Mouse (Mus musculus): ENCODE measurements around the gene Surf4.

The Surf4 gene

DNA sequence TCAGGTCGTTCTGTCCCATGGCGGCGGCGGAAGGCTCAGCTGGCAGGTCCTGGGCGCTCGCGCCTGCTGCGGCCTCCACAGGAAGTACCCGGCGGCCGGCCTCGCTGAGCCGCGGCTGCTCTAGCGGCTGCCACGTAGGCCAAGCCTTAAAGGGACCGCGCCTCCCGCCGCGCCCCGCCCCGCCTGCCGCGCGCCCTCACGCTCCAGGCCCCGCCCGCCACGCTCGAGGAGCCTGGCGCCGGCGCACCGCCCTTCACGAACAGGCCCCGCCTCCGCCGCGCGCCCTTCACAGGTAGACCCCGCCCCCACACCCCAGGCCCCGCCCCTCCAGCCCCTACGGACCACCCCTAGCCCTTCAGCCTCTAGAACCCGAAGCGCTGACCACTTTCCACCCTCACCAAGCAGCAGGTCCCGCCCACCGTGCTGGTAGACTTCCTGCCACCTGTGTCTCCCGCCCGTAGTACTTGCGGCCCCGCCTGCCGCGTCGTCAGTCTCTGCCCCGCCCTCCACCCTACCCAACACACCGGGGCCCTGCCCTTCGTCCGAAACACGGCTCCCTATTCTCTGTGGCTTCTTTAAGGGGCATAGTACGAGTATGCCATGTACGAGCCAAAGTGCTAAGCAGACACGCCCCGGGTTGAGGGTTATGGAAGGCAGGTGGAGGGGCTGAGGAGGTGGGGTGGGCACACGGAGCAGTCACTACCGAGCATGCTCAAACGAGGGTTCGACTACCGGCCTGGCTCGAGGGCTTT lies at the start of gene Surf4, which contains the start of gene Stkld1:
Gene Surf4 (minus strand): TSS at position 625 of the 752 bp plus-strand sequence.
Gene Stkld1 (plus strand): TSS at position 744 of the 752 bp plus-strand sequence.
- DNase-seq (ENCODE audit: extremely low read depth, insufficient read length, low spot score) = peak; percentile 90

DNA sequence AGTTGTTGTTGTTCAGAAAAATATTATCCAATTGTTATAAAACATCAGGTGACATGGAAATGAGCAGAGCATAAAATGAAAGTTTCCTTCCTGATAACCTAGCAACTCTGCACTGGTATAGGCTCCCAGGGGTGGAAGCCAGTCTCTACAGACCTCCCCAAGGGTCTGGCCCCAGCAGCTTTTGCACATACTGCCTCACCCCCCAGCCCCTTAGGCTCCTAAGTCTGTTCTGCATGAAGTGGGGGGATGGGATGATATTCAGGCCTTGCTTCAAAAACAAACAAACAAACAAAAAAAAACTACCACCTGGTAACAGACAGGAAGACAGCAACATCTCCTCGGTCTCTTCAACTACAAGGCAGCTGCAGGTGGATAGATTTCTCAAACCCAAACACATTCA lies 46.6 kb upstream of the Surf4 start:
- DNase-seq (ENCODE audit: extremely low read depth, insufficient read length, low spot score) = no peak

DNA sequence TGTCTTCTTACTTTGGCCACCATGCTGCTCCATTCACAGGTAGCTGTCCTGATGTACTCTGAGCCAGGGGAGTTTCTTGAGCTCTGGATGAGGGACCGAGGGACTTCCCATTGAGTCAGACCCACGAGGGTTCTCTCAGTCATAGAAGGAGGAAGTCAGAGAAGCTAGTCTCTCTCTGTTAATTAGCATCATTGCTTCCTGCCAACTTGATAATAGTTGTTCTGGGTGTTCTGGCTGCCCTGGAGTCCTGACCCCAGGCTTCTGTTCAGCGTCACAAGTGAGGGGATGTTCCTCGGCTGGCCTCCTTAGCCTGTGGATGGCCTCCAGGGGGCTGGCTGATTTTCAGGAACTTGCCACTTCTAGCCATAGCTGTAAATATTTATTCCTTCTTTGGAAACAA lies 40.2 kb upstream of the Surf4 start:
- no peak for DNase-seq (ENCODE audit: extremely low read depth, insufficient read length, low spot score)

DNA sequence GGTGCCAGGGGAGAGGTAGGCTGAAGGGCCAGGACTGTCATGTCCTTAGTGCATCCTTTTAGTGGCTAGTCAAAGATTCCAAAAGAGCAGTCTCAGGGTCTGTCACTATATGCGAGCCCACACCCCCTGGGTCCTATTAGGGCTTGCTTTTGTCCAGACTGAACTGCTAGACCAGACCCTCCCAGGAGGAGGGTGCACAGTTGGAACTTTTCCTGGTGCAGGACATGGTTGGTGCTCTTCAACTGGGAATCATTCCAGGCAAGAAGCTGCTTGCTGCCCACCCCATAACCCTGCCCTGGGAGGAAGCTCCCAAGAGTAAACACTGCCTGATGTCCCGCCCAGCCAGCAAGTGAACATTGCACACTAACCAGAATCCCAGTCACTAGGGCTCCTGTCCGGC lies 39.4 kb upstream of the Surf4 start, which contains the start of gene Adamts13:
Gene Adamts13 (plus strand): TSS at position 301 of the 400 bp plus-strand sequence.
- DNase-seq (ENCODE audit: extremely low read depth, insufficient read length, low spot score) = no peak

DNA sequence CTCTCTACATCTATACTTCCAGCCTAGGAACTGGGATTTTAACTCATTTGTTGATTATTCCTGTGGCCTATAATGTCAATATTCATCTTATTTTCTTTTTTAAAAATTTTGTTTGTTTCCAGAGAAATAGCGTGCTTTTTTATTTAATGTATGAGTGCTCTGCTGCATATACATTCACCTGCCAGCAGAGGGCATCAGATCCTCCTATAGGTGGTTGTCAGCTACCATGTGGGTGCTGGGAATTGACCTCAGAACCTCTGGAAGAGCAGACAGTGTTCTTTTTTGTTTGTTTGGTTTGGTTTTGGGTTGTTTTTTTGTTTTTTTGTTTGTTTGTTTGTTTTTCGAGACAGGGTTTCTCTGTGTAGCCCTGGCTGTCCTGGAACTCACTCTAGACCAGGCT lies 33.5 kb upstream of the Surf4 start:
- DNase-seq (ENCODE audit: extremely low read depth, insufficient read length, low spot score) = no peak

DNA sequence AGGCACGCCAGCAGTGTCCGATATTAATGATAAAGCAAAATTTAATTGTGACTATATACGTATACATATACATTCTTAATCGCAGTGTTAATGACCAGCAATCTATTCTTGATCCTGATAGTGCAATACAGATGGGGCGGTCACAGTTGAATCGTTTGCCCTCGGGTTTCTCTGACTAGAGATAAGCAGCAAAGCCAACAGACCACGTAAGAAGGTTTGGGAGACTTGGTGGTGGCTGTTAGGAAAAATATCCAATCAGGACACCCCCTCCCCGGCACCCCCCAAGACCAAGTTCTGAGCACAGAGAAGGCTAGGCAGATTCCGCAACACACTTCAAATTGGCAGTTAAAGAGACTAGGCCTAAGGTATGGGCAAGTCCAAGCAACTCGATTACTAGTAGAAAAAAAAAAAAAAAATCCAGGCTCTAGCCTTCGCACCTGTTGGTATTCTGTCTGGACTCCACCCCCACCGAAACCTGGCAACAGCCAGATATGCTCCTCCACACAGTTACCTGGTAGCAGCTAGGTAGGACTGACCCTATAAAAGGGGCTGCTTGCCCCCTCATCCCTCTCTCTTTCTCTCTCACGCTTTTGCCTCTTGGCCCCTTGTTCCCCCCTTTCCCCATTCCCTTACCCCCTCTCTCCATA lies 31.1 kb upstream of the Surf4 start:
- DNase-seq (ENCODE audit: extremely low read depth, insufficient read length, low spot score) = no peak

DNA sequence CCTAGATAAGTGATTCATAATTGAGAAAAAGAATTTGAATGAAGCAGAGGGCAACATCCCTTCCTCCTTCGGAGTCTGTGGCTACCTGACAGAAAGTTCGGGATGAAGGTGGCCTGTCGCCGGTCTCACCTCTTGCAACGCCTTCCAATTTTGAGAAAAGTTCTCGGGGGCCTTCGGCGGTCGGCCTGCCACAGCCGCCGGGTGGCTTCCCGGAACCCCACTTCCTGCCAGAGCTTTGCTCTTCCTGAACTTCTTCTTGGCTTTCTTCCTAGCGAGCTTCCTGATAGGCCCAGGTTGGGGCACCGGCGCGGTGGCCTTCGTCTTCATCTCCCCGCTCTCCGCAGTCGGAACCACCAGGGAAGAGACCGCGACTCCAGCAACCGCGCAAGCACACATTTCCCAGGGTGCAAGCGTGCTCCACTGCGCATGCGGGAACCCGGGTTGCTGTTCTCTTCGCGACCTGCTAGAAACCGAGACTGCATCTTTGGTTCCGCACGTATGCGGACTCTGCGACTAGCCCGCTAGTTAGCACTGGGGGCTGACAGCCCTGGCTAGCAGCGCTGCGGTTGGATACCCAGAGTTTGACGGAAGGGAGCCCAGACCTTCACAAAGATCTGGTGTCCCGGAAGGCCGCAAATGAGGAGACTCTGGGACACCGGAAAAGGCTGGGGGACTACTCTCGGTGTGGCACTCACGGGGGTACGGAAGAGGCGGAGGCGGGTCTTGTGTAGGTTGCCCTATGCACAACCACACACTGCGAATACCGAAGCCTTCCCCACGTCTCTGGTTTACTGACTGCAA lies 30.4 kb upstream of the Surf4 start, which contains the start of gene Rexo4:
Gene Rexo4 (minus strand): TSS at position 464 of the 801 bp plus-strand sequence.
- peak; percentile 91 for DNase-seq (ENCODE audit: extremely low read depth, insufficient read length, low spot score)

DNA sequence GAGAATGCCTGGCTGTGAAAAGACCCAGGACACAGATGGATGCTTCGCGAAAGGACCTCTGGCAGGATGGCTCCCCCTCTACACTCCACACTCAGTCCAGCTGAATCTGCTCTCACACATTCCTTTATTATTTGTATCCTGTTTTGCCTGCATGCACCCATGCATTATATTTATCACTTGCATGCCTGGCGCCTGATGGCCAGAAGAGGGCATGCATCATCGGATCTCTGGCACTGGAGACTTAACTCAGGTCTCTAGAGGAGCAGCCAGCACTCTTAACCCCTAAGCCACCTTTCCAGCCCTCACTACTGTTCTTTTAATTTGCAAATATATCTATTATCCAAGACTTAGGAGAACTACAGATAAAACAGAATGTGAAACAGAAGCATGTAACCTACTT lies 27.0 kb upstream of the Surf4 start:
- no peak for DNase-seq (ENCODE audit: extremely low read depth, insufficient read length, low spot score)

DNA sequence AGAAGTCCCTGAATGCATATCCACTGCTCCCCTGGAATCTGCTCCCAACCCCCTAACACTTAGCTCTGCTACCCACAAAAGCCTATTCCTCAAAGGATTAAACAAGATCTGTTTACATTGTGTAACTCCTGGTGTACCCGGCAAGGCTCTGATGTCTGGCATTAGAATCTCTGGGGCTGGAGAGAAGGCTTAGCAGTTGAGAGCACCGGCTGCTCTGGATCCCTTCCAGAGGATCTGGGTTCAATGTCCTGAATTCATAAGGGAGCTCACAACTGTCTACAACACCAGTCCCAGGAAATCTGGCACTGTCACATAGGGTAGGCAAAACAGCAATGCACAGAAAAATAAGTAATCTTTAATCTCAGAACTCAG lies 23.7 kb upstream of the Surf4 start:
- DNase-seq (ENCODE audit: extremely low read depth, insufficient read length, low spot score) = no peak

DNA sequence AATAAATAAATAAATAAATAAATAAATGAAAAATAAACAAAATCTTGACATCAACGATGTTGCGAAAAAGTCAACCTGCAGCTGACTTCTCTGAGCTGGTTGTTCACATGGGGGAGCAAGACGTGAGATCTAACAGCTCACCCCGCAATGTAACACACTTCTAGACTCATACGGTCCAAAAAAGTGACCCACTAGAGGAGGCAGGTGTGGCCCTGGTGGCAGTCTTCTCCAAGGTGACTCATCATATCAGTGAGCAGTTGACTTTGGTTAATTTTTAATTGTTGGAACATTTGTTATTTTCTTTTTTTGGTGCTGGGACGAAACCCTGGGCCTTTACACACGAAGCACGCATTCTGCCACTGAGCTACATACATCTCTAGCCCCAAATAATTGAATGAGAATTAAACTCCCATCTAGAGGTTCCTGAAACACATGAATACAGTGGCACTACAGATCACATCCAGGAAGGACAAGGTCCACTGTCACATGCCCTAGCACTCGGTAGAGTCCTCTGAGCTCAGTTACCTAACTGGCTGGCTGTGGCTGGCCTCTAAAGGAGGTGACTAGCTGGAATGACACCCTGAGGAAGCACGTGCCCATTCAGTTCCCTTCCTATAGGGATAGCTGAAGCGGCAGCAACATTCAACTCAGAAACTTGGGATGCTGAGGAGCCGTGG lies 23.2 kb upstream of the Surf4 start:
- no peak for DNase-seq (ENCODE audit: extremely low read depth, insufficient read length, low spot score)

DNA sequence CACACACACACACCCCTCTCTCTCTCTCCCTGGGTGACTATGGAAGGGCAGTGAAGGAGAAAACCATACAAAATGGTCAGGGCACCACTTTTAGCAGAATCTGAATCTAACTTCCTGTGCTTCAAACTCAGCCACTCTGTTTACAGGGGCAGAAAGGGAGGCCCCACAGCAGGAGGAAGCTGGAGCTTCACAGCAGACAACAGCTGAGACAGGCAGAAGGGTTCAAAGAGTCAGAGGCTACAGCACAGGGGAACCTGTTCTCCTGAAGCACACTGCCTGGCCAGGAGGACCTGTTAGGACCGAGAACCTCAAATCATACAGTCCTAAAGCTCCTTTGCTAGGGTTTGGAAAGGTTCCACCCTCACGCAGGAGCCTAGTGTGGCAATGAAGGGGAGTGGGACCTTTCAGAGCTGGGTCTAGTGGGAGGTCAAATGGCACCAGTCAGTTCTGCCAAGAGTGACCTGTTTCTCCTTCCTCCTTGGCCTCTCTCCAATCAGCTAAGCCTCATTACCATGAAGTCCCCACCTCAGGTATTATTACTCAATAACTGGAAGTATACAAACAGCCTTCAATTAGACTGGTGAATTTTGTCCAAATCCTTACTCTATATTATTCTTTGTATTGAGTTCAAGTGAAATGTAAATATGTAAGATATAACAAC lies 21.1 kb upstream of the Surf4 start:
- DNase-seq (ENCODE audit: extremely low read depth, insufficient read length, low spot score) = no peak

DNA sequence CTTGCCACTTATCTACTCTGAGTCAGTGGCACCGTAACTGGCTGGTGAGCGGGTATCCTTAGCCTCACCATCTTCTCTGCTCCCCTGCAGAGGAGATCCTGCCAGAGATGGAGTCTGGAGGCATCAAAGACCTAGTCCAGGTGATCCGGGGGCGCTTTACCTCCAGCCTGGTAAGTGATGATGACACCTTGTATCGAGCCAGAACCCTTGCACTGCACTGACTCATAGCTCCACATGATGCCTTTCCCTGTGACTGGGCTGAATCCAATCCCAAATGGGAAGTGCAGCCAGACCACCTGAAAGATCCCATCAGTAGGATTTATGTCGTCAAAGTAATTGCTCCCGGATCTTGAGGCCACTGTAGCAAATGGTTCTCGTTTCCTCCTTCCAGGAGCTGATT lies 19.1 kb upstream of the Surf4 start:
- no peak for DNase-seq (ENCODE audit: extremely low read depth, insufficient read length, low spot score)

DNA sequence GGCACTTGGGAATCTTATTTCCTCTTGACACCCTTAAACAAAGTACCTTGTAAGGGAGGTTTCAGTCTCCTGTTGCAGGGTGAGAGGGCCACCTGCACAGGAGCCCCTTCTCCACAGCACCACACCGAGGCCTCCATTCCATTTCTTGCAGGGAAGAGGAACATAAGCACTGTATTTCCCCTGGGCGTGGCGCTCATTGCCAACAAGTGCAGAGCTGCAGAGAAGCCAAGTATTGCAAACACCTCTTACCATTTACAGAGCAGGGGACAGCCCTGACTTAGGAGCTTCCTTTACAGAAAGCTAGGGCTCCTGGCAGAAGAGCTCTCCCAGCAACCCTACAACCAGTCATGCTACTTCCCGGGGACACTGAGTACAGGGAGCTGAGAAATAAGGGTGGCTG lies 18.5 kb upstream of the Surf4 start:
- DNase-seq (ENCODE audit: extremely low read depth, insufficient read length, low spot score) = no peak

DNA sequence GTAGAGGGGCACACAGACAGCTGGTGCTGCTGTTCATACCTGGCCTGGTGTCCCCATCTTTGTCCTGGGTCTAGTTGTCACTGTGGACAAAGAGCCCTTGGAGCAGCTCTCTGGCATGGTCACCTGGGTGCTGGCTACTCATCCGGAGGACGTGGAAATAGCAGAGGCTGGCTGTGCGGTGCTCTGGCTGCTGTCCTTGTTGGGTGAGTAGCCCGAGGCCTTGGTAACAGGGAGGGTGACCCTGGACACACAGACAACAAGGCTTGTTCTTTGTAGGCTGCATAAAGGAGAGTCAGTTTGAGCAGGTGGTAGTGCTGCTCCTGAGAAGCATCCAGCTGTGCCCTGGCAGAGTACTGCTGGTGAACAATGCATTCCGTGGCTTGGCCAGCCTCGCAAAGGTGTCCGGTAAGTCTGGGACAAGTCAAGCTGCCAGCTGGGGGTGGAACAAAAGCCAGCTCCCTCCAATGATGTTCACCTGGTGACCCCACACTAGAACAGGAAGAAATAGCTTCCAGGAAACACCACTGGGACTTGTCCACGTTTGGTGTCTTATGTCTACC lies 17.7 kb upstream of the Surf4 start:
- no peak for DNase-seq (ENCODE audit: extremely low read depth, insufficient read length, low spot score)

DNA sequence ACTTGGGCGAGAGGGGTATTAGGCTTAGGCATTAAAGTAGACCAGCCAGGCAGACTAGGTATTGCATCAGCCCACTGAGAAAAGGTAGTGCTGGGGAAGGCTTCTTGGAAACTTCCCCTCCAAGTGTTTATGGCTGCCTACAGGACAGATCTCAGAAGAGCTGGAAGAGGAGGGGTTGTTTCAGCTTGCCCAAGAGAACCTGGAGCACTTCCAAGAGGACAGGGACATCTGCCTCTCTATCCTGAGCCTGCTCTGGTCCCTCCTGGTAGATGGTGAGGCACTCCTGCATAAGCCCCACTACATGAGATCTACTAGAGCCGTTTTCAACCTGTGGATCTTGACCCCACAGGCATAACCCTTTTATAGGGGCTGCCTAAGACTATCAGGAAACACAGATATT lies 16.7 kb upstream of the Surf4 start:
- no peak for DNase-seq (ENCODE audit: extremely low read depth, insufficient read length, low spot score)

DNA sequence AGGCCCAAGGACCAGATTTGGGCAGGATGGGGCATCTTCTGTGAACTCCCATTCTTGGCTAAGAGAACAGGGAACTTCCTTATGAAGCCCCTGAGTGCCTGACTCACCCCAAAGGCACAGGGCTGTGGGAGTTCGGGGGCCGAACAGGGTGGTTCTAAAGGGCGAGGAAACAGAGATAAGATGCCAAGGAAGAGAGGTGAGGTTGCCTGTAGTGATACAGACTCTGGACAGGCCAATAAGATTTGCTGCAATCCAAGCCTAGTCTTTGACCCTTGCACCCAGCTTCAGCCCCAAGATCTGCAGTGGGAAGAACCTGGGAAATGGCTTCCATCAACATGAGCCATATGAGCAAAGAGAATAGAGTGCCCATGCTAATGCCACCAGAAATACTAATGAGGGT lies 9.5 kb upstream of the Surf4 start:
- DNase-seq (ENCODE audit: extremely low read depth, insufficient read length, low spot score) = no peak

DNA sequence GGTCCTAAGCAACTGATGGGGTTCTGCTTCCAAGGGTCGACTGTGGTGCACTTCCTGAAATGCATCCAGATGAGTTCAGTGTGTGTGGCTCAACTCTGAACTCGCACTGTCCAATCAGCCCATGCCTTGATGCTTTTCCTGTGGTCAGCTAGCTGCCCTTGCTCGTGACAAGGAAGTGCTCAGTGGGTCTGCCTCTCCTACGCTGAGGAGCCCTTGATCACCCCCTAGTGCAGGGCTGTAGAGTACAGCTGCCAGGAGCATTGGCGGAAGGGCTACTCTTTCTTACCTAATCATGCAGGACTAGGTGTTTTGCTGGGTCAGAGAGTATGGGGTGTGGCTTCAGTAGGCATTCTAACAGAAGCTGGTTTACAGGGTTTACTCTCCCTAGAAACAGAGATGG lies 7.8 kb upstream of the Surf4 start:
- no peak for DNase-seq (ENCODE audit: extremely low read depth, insufficient read length, low spot score)

DNA sequence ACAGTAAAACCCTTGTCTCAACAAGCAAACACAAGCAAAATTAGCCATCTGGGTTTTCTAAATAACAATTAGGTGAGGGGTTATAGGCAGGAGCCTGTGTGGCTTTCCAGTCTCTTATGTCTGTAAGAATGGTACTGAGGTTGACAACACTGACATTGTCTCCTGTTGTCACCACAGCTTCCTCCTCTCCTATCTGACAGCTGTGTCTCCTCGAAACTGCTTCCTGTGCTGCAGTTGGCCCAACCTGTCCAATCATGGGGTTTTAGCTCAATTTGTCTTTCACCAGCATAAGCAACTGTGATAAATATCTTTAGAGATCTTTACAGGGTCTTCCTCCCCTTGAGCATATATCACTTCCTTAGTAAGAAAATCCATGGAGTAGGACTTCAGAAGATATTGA lies 2.7 kb upstream of the Surf4 start:
- DNase-seq (ENCODE audit: extremely low read depth, insufficient read length, low spot score) = no peak

DNA sequence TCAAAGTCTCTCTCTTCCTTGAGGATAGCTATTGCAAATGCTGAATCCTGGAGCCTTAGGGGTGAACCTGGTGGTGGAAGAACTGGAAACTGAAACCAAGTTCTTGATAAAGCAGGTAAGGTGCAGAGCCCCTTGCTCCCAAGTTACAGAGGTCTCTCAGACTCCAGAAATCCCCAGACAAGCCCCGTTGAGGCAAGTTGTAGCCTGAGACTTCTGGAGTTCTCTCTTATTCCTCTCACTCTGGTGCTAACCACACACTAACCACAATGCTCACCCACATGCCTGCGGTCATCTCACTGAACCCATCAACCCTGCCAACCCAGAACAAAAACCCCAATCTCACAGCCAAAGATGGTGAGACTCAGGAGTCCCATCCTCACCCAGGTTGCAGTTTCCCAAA lies 1.6 kb upstream of the Surf4 start:
- DNase-seq (ENCODE audit: extremely low read depth, insufficient read length, low spot score) = no peak
